Mouse (Mus musculus): ENCODE measurements around the gene Plpp1.

Plpp1 gene

DNA sequence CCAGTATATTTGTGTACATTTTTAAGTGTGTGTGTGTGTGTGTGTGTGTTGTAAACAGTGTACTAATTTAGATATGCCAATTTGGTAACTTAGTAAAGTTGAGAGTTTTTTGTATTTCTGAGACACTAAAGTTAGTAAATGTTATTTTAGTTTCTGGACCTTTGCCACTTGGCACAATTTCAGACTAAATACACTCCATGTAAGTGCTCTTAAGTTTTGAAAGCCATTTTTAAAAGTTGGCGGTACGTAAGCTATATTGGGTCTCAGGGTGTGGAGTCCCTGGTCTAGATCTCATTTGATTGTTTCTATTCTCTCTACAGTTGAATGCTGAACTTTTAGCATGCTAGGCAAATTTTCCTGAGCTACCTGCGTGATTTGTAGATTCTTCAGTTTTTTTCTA is 17.5 kb downstream of the Plpp1 start:
- DNase-seq (ENCODE audit: low spot score), result no peak

DNA sequence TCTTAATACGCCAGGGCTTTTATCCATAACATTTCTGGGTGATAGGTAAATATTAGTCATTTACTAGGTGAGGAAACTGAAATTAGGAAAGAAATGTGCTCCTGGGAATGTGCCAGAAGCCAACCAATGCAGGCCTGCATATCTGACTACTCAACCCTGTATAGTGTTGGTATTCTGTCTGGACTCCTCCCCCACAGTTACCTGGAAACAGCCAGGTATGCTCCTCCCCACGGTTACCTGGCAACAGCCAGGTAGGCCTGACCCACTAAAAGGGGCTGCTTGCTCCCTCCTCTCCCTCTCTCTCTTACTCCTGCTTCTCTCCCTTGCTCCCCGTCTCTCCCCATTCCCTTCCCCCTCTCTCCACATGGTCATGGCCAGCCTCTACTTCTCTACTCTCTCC is 21.8 kb downstream of the Plpp1 start:
- DNase-seq (ENCODE audit: low spot score), result no peak

DNA sequence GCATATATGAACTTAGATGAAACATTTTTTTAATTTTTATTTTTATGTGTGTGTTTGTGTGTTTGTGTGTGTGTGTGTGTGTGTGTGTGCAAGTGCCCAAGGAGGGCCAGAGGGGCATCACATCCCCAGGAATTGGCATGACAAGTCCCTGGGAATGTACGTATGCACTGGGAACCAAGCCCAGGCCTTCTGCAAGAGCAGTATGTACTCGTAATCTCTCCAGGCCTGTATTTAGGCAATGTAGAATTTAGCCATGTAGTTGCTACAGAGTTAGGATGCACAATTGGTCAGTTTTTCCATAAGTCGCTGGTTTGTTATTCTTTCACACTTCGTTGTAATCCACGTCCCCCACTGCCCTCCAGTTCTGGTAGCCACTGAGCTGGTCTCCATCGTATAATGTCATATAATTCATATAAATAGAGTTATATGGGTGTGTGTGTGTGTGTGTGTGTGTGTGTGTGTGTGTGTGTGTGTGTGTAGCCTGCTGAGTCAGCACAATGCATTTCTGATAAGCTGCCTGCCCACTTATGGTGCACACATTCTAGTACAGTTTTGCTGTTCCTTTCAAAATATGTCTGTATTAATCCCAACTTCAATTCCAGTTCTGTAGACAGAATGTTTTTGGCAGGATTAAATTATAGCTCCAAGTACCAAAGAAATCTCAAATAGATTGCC is 22.8 kb downstream of the Plpp1 start:
- DNase-seq (ENCODE audit: low spot score), result no peak

DNA sequence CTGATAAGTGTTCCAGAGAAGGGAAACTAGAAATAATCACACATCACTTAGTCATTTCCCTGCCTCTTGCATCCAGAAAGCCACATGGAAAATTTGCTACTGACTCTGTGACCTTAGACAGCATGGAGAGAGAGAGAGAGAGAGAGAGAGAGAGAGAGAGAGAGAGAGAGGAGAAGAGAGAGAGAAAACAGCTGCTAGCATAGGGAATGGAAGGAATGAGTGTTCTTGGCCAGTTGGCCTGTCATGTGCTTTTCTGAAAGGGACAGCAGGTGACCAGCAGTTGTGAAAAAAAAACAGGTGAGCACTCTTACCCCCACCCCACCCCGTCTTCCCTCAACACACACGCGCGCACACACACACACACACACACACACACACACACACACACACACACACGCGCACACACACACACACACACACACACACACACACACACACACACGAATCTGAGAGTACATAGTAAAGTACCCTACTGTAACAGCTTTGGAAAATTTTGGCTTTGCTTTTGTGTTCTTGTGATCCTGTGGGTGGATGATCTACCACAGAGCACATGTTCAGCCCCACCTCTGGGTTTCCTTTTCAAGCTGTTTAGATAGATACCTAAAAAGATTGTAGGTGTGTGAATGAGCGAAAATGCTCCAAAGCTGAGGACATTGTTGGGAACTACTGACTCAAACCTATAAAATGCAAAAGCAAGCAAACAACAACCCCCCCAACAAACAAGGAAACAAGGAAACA is 23.5 kb downstream of the Plpp1 start:
- DNase-seq (ENCODE audit: low spot score), result no peak

DNA sequence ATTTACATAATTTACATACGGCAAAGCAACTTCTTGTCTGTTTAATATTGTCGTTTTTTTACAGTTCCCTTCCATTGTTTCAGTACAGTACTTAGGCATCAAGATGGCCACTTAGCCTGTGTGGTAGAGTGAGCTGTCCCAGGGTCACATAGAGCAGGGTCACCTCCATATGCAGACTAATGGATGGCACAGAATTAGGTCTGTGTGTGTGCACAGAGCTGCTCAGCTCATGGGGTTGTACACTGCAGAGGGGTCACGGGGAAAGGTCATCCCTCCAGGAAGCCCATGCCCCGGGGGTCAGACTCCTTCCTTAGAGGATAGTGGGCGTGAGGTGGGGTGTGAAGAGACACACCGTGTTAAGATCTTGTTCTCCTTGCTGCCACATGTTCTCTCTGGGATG is 24.9 kb downstream of the Plpp1 start:
- DNase-seq (ENCODE audit: low spot score), result no peak

DNA sequence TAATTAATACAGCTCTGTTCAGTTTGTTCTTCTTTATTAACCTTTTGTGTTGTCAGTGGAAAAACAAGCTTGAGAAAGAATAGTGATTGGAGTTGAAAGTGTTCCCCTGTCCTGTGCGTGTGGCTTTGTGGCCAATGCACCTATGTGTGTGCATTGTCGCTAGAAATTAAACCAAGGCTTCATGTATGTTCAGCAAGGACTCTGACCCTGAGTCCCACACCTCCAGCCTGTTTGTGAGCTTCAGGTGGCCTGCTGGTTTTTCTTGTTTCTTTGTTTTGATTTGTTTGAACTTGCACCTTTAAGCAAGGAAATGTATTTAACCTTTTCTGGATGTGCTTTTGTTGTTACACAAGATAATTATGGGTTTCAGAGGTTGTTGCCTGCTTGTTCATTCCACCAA is 29.0 kb downstream of the Plpp1 start:
- no peak for DNase-seq (ENCODE audit: low spot score)

DNA sequence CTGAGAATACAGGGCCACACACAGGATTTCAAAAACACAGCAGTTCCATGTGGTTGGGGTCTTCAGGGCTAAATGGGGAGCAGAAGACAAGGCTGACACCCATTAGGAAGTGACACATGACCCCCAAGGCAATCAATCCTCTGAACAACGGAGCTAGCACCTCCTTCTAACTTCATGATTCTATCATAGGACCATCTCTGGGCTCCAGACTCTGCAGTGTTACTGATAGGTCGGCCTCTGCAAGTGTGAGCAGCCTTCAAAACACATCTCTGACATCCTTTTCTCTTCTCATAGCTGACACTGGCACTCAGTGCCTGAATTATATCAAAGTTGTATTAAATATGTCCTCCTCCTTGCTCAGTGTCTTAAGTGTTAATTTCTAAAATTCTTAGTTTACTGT is 32.0 kb downstream of the Plpp1 start:
- DNase-seq (ENCODE audit: low spot score), result no peak

DNA sequence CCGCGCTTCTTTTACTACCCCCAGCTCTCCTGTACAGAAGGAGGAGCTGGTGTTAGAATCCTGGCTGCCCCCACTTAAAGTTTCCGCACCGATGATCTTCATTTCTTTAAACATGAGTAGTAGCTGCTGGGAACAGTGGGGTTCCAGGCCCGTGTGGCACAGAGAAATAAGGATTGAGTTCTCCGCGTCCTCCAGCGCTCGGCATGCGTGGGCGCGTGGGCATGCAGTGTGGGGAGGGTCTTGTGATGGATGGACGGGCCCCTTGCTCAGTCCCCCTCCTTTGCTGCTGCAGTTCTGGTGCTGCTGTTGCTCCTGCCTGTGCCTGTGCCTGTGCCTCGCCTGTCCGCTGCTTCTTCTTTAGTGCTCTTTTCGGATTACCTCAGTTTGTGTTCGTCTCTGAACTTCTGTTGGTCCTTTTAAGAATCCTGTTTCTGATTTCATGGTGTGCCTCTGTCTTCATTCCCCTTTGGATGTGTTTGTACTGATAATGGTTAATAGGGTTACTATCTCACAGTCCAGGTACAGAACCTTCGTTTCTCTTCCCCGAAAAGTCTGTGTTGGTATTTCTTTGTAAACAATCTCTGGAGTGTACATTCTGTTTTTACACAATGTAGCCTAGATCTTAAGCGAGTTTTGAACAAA is 32.8 kb downstream of the Plpp1 start:
- DNase-seq (ENCODE audit: low spot score), result no peak

DNA sequence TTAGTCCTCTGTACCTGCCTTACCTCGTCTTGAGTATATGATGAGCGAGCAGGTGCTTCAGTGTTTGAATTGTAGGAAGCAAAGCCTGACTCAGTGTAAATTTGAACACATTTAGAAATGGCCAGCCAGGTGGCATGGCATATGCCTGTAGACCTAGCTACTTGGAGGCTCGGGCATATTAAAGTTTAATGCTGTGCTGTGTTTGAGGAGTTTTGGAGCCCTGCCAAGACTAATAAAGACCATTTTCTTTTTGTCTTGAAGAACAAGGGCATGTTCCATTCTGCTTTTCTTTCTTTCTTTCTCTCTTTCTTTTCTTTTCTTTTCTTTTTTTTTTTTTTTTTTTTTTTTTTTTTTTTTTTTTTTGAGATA is 33.3 kb downstream of the Plpp1 start:
- DNase-seq (ENCODE audit: low spot score), result no peak

DNA sequence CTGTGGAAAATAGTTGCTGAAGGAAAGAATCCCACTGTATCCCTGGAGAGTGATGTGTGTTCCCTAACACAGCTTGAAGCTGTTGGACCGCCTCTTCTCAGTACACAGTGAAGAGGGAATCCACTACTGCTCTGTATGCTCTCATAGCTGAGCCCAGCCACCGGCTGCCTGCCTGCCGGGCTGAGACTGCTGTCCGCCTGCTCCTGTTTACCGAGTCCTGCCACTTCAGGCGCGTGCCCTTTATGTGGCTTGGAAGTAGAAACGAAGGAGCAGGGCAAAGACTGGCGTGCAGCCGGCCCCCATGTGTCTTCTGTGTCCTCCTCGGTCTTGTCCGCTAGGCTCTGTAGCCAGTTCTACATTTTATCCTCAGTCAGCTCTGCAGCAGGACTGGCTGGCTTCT is 34.5 kb downstream of the Plpp1 start:
- no peak for DNase-seq (ENCODE audit: low spot score)

DNA sequence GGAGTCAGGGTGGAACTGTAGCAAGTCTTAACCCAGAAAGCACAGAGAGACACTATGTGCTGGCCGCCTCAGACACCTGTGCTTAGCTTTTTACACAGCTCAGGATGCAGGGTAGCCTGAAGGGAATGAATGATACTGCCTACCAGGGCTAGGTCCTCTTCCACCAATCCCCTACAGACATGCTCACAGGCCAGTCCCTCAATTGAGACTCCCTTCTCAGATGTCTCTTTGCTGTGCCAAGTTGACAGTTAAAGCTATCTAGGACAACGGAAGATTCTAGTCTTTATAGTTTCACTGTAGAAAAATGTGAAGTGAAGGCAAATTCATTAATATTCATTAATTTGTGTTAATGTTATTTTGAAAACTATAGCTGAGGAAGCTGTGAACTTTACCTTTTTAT is 36.4 kb downstream of the Plpp1 start:
- DNase-seq (ENCODE audit: low spot score), result no peak

DNA sequence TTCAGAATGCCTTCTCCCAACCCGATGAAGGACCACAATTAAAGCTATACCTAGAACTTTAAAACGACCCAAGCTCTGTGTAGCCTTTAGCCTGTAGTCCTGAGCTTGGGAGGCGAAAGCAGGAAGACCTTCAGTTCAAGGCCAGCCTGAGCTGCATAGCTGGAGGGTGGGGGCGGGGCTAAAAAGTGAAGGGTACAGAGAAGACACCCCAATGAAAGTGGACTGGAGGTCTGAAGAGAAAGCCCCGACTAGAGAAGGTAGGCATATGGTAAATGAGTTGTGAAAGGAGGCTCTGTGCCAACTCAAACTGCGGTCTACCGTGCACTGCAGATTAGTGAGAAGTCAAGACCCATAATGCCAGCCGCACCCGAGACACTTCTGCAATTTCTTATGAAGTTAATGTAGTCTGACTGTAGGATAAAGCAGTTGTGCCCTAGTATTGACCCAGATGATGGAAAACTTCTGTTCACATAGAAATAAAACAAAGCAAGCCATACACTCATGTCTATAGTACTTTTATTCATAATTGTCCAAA is 37.1 kb downstream of the Plpp1 start:
- no peak for DNase-seq (ENCODE audit: low spot score)

DNA sequence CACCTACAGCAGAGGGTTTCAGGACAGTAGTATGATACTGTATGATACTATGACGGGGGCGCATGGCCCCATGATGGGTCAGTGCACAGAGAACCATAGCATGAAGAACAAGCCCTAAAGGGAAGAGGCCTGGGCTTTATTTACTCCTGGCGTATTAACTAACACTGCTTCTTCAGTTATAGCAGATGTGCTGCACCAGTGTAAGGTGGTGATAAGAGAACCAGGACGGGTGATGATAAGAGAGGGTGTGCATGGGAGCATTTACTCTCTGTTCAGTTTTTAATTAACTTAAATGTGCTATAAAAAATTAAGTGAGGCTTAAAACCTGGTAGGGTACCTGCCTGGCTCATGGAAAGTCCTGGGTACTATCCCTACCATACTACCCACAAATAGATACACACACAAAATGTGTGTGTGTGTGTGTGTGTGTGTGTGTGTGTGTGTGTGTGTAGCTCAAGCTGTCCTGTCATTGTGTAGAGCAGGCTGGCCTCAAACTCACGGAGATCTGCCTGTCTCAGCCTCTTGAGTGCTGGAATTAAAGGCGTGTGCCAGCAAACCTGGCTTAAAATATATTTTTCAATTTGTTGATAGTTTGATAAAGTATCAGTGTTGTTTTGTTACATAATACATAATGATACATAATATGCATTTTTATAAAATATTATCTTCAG is 38.1 kb downstream of the Plpp1 start:
- no peak for DNase-seq (ENCODE audit: low spot score)

DNA sequence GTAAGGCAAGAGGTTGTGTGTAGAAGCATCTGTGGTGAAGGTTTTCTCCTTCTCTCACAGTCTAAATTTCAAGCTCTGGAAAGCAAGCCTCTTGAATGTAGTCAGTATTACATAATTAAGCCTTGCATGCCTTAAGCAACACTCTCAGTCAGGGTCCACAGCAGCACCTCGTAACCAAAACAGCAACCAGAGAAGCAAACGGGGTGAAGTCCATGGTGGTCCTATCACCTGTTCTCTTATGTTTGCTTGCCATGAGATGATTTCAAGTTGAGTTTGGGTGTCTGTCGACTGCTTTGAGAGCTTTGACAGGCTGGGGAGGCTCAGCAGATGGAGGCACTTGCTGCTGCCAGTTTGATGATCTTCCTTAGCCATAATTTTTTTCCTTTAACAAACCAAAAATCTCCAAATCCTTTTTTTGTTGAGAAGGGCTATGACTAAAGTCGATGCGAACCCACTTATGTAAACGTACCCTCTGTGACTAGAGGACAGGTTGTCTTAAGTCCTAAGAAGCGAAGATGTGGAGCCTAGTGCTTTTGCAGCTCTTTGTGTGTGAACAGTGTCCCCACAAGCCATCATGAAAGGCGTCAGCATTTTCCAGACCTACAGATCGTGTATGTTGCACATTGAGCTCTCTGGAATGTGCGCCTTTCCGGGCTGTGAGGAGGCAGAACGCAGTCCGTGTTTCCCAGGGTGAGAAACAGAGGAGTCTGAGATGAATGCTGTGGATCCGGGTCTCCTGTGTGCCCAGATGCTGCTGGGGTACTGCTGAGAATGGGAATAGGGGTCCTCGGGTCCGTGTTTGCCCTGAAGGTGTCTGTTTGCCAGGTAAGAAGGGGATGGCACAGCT is 39.9 kb downstream of the Plpp1 start:
- no peak for DNase-seq (ENCODE audit: low spot score)

DNA sequence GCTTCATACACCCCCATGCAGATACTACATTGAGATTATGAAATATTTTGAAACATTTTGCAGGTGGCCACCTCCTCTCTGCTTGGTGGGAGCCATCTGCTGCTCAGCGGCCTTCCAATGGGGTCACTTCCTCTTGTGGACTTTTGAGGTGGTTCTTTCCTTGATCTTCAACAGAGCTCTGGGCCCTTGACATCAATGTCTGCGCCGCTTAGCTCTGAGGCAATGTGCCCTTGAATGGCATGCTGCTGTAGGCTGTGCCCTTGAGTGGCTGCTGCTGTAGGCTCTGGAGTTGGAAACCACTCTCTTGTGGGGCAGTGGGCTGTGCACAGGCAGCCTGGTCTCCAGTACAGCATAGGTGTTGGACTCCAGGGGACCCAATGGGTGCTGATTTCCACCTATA is 45.3 kb downstream of the Plpp1 start:
- no peak for DNase-seq (ENCODE audit: low spot score)

DNA sequence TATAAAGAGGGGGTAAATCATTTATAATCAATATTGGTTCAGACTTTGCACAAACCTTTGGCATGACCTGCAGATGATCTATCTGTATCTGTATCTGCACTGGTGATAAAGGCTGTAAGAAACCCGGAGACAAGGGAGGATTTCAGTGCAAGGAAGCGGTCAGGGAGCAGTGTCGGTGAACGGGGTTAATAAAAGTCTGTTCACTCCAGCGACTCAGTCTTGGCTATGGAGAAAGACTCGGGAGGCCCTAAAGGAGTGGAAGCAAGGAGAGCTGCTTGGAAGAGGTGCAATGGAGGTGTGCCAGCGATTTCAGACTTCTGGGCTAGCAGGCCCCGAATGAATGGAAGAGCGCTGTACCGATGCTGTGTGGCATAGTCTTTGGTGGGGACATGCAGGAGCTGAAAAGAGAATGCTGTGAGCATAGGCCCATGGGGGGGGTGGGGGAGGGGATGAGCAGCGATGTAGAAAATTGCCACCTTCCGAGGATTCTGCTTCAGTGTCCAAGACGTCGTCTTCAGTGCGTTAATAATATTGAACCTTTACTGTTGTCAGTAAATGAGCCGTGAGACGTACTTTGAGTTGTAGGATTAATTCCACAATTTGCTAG is 53.2 kb downstream of the Plpp1 start:
- no peak for DNase-seq (ENCODE audit: low spot score)

DNA sequence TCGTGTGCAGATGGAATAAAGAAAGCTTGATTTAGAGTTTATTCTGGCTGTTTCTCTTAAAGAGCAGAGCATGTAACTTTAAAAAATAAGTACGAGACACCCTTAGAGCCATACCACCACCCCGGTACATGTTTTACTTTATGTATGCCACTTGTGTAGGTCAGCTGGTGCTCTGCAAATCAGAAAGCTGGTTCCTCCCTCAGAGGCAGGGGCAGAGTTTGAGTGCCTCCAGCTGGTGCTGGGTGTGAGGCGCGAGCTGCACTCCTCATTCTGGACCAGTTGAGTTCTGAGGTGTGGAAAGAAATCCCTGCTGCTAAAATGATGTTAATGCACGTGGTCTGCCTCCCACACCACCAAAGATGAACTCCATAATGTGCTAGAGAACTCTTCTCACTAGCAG is 53.8 kb downstream of the Plpp1 start:
- no peak for DNase-seq (ENCODE audit: low spot score)

DNA sequence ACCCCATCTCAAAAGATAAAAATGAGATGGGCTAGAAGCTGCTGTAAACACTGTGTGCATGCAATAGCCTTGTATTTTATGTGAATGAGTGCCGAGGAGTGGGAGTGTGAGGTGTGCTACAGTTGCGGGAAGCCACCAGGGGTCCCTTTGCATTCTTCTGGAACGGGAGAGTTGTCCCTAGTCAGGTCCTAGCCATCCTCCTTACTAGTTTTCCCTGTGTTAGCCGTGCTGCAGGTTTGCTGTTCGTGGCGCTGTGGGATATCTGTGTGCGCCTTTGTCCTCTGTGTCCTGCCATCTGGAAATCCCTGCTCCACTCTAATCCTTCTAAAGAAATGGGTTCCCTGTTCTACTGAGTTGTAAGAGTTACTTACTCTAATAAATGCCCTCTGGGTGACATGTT is 57.3 kb downstream of the Plpp1 start:
- no peak for DNase-seq (ENCODE audit: low spot score)

DNA sequence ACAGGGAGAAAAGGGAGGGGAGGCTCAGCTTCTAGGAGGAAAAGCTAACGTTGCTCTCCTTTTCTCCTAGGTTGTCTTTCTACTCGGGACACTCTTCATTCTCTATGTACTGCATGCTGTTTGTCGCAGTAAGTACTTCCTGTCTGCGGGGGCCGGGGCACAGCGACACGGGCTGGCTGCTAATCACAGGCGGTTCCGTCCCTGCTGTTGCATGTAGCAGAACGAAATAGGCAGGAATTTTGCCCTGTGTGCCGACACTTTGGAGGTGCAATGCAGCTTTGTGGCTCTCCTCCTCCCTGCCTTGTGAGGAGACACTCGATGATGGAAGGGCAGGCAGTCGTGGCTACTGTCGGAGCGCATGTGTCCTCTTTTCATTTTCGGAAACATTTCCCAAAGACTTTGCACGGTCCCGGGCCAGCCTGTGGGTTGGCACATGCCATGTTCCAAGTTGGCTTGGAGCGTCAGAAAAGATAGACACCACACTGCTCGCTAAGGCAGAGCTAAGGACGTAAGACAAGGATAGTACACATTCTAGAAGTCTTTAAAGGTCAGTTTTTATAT is 59.1 kb downstream of the Plpp1 start:
- no peak for DNase-seq (ENCODE audit: low spot score)

DNA sequence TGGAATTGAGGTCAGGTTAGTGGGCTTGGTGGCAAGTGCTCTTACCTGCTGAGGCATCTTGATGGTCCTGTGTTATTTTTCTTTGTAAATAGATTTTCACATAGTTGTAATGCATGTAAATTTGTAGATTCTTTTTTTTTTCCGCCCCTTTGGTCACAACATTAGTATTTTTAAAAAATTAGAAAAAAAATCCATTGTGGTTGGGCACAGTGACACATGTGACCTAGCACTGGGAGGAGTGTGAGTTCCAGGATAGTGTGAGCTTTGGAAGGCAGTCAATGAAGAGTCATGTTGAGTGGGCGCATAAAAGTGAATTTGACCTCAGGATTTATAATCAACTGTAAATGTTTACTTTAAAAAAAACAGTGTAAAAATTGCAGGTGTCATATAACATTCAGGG is 59.8 kb downstream of the Plpp1 start:
- no peak for DNase-seq (ENCODE audit: low spot score)

DNA sequence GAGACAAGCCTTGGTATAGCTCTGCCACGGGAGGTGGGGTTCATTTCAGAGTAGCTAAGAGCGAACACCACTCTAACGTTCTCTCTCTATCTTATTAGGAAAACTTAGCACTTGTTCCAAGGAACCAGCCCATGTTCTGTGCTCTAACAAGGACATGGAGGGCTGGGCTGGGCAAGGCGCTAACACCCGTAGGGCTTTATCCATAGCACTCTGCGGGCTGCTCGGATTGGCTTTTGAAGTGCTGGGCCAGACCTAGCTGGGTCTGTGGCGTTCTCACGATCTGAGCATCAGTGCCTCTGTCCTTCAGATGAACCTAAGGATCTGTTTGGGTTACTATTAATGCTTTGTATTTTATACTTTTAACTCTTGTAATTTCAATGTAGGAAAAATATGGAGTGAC is 60.3 kb downstream of the Plpp1 start:
- DNase-seq (ENCODE audit: low spot score), result no peak
